Mouse (Mus musculus) liver, adult 2 months (tissue): ENCODE data around the gene Lztr1. TPM values are rescaled to one million over a fixed set of nuclear protein-coding genes. Genes with fewer than 3 reads are reported as not detected.

Experiments
- DNase-seq: peaks from one replicate; pipeline ENCODE4 v3.0.0-alpha.2; 2011; ENCODE audit warnings: low read depth, low spot score; ENCODE audit errors: extremely low read depth
- H3K27ac ChIP-seq: fragments of 200-500 bp; replicated peaks from 2 replicates; pipeline ENCODE4 v1.5.1; 2012; ENCODE audit warnings: low read depth, mild to moderate bottlenecking, control low read depth, inconsistent platforms, low read length; ENCODE audit not compliant: insufficient read depth
- H3K27me3 ChIP-seq: fragments of 200-500 bp; 2 replicates; pipeline ENCODE4 v1.6.1; 2012; ENCODE audit warnings: mild to moderate bottlenecking, moderate library complexity, low read length, inconsistent platforms; ENCODE audit not compliant: control insufficient read depth, insufficient read depth
- H3K36me3 ChIP-seq: fragments of 200-500 bp; 2 replicates; pipeline ENCODE4 v1.6.1; 2012; ENCODE audit warnings: low read length, inconsistent platforms; ENCODE audit not compliant: control insufficient read depth, insufficient read depth
- H3K4me1 ChIP-seq: fragments of 200-500 bp; 2 replicates; pipeline ENCODE4 v1.6.1; 2011; ENCODE audit warnings: low read length; ENCODE audit not compliant: control insufficient read depth, insufficient read depth
- H3K4me3 ChIP-seq: fragments of 200-500 bp; 2 replicates; pipeline ENCODE4 v1.5.1; 2011; ENCODE audit warnings: low read depth, mild to moderate bottlenecking, control low read depth, low read length, moderate library complexity; ENCODE audit not compliant: insufficient read depth
- H3K79me2 ChIP-seq: fragments of 200-500 bp; 2 replicates; pipeline ENCODE4 v1.6.1; 2012; ENCODE audit warnings: inconsistent platforms, mild to moderate bottlenecking, low read length, moderate library complexity; ENCODE audit not compliant: control insufficient read depth, insufficient read depth
- H3K9ac ChIP-seq: fragments of 200-500 bp; 2 replicates; pipeline ENCODE4 v1.6.1; 2012; ENCODE audit warnings: low read depth, mild to moderate bottlenecking, control low read depth, inconsistent platforms, low read length
- CTCF ChIP-seq: fragments of 200-500 bp; IDR thresholded peaks from 2 replicates; pipeline ENCODE4 v1.5.1; 2011; ENCODE audit warnings: low read depth, low read length, control low read depth
- POLR2A ChIP-seq: fragments of 200-500 bp; IDR thresholded peaks from 2 replicates; pipeline ENCODE4 v1.6.1; 2011; ENCODE audit warnings: low read length, control low read depth; ENCODE audit not compliant: insufficient read depth; ENCODE audit errors: extremely low read depth
- WGBS: fragments of 180-500 bp; shearing (Covaris S2); methylation state at CpG from one replicate; pipeline ENCODE4 v1.1.7; 2018; 5-methylcytosine and 5-hydroxymethylcytosine counted together
- polyA plus RNA-seq: library from polyadenylated mRNA; depleted of rRNA; stranded (reverse); fragments of >200 nt; gene quantifications from 2 replicates; pipeline ENCODE4 v1.2.3, GENCODE M21; 2012
- total RNA-seq: library from RNA; depleted of rRNA; stranded (reverse); fragments of >200 nt; gene quantifications from 2 replicates; pipeline ENCODE4 v1.2.3, GENCODE M21; 2014

Gene Lztr1
- total and polyA plus RNA-seq, 2 experiments, result 39.0 to 96.7 TPM

- no peaks in the 10 kb centered on the region for H3K27me3 ChIP-seq
- 87% methylated on average over 6 of the region's 6 CpGs for WGBS
- DNase-seq, result no peak
- H3K4me3 ChIP-seq, result no peak overlapping the region
- TF ChIP-seq POLR2A (no peak), CTCF (no peak)
- H3K79me2 ChIP-seq, result peaks cover 39% of the 10 kb centered on the region; the same call in 1 of the 2 replicates
- no peak overlapping the region for H3K27ac ChIP-seq
- peaks cover 25% of the 10 kb centered on the region for H3K36me3 ChIP-seq
- H3K9ac ChIP-seq, result no peak overlapping the region
- peaks cover under 1% of the 10 kb centered on the region; the same call in 1 of the 2 replicates for H3K4me1 ChIP-seq
These were observed 36.0 kb upstream of the Lztr1 start for GRCm38 (mm10) chr16:17472498-17472897.

GRCm38 (mm10) chr16:17474091-17474490 lies 34.4 kb upstream of the Lztr1 start:
- Histone ChIP-seq H3K4me1 (no peaks in the 10 kb centered on the region), H3K36me3 (peaks cover 20% of the 10 kb centered on the region), H3K27ac (no peak overlapping the region), H3K4me3 (no peak overlapping the region), H3K9ac (no peak overlapping the region), H3K79me2 (peaks cover 40% of the 10 kb centered on the region; the same call in 1 of the 2 replicates), H3K27me3 (no peaks in the 10 kb centered on the region)
- DNase-seq, result no peak
- TF ChIP-seq CTCF, result peak; percentile 63; the same call in 1 of the 2 replicates
- TF ChIP-seq POLR2A, result no peak

DNA sequence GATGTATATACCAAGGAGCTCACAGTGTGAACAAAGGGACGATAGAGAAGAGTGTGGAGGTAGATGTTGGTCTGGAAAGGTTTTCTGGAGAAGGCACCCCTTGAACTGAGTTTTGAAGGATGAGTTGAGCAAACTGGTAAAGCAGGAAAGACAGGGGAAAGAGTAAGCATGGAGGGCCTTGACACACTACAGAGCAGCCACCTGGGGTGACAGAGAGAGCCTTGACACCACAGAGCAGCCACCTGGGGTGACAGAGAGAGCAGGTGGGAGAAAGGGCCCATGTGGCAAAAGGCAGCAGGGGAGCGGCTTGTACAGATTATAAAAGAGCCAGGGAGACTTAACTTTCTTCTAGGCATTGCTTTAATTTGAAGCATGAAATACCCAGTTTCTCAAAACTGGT lies 33.7 kb upstream of the Lztr1 start:
- DNase-seq, result no peak

GRCm38 (mm10) chr16:17475326-17475725 lies 33.2 kb upstream of the Lztr1 start:
- H3K27ac ChIP-seq, result no peak overlapping the region
- H3K4me3 ChIP-seq, result no peak overlapping the region
- peaks cover 35% of the 10 kb centered on the region; the same call in 1 of the 2 replicates for H3K79me2 ChIP-seq

More for the DNA sequence above, 33.7 kb upstream of the Lztr1 start:
- WGBS, result 88% methylated on average over 2 of the region's 2 CpGs
- Histone ChIP-seq H3K4me1 (no peaks in the 10 kb centered on the region), H3K9ac (no peak overlapping the region), H3K79me2 (peaks cover 36% of the 10 kb centered on the region; the same call in 1 of the 2 replicates), H3K36me3 (peaks cover 18% of the 10 kb centered on the region), H3K27me3 (no peaks in the 10 kb centered on the region), H3K27ac (no peak overlapping the region), H3K4me3 (no peak overlapping the region)
- TF ChIP-seq CTCF (no peak), POLR2A (no peak)

DNA sequence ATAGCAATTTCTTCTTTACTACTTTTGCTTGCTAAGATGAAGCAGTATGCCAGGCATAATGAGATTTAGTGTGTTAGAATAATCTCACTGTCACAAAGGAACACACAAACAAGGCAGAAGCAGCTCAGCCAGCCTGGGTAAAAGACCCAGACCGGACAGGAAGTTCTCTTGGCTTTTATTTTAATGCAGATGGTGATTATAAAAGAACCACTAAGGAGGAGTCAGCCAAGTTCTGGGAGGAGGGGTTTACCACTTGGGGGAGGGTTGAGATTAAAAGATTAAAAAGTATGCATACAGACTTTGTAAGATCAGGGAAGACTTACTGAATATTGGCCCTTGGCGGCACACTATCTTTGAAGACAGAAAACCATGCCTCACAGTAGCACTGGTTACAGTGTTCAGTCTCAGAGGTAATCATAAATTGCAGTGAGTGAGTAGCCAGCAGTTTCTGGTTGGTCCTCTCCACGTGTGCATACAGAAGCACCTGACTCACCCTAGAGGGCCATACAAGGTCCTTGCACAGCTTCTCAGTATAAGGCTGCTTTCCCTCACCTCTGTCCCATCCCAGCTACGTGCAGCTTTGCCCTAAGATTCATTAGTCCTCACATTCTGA lies 30.1 kb upstream of the Lztr1 start:
- no peak overlapping the region for H3K27ac ChIP-seq
- no peaks in the 10 kb centered on the region for H3K27me3 ChIP-seq
- H3K79me2 ChIP-seq, result peaks cover 28% of the 10 kb centered on the region; the same call in 1 of the 2 replicates
- 65% methylated on average over 4 of the region's 4 CpGs for WGBS
- no peaks in the 10 kb centered on the region for H3K4me1 ChIP-seq
- DNase-seq, result no peak
- no peak for TF ChIP-seq CTCF
- TF ChIP-seq POLR2A, result no peak
- peaks cover 14% of the 10 kb centered on the region for H3K36me3 ChIP-seq
- H3K9ac ChIP-seq, result no peak overlapping the region
- H3K4me3 ChIP-seq, result no peak overlapping the region

More at GRCm38 (mm10) chr16:17475326-17475725, 33.2 kb upstream of the Lztr1 start:
- no peaks in the 10 kb centered on the region for H3K27me3 ChIP-seq
- H3K9ac ChIP-seq, result no peak overlapping the region
- DNase-seq, result no peak
- TF ChIP-seq CTCF, result no peak
- no peak for TF ChIP-seq POLR2A
- peaks cover 14% of the 10 kb centered on the region for H3K36me3 ChIP-seq
- WGBS, result 90% methylated on average over 4 of the region's 4 CpGs
- H3K4me1 ChIP-seq, result no peaks in the 10 kb centered on the region

GRCm38 (mm10) chr16:17481465-17481864 lies 27.0 kb upstream of the Lztr1 start:
- Histone ChIP-seq H3K4me1 (no peaks in the 10 kb centered on the region), H3K9ac (no peak overlapping the region), H3K27ac (no peak overlapping the region), H3K79me2 (peaks cover 24% of the 10 kb centered on the region; the same call in 1 of the 2 replicates), H3K27me3 (no peaks in the 10 kb centered on the region), H3K36me3 (peaks cover 30% of the 10 kb centered on the region), H3K4me3 (no peak overlapping the region)
- WGBS, result 78% methylated on average over 2 of the region's 2 CpGs
- DNase-seq, result no peak
- TF ChIP-seq CTCF (no peak), POLR2A (no peak)
